Comparison of ENCODE assay signal across 12 mouse cellular contexts in the genomic region with DNA sequence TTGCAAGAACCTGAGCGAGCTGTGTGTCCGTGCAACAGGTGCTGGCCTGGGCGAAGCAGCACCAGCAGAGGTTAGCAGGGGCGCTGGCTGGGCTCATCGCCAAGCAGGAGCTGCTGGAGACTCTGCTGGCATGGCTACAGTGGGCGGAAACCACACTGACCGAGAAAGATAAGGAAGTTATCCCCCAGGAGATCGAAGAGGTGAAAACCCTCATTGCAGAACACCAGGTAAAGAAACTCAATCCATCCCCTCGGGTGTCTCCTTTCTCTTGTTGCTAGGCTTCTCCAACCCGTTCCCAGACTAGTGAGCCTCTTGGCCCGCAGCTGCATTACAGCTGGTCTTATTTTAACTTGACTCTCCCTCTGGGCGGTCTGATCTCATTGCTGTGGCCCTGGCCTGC.
A peak's percentile ranks its signal among the peaks of the same experiment; 100 is the strongest.
DNase-seq lines count a peak whose midpoint lies in the region; ATAC-seq lines count a peak whose summit lies in the region.
"Had no signal": no experiment of that assay in that cellular context is flagged by ENCODE, and none has a peak within 500 bp of the region (broad histone marks: within the 10 kb centered on the region; RNA-seq: fewer than 3 reads in every experiment).

No protein-coding gene starts in this region.

- peaks cover 69% of the 10 kb centered on the region for H3K36me3 ChIP-seq in kidney, embryonic 16.5 days (ENCODE audit: insufficient read depth, low read length)
- peaks cover 50% of the 10 kb centered on the region for H3K36me3 ChIP-seq in heart, embryonic 16.5 days (ENCODE audit: control insufficient read depth, insufficient read depth)
- H3K36me3 ChIP-seq in midbrain, embryonic 10.5 days = peaks cover 93% of the 10 kb centered on the region

- no peak for ATAC-seq in kidney, embryonic 16.5 days (ENCODE audit: low FRiP score, low TSS enrichment)
- ATAC-seq in heart, embryonic 16.5 days (replicated peaks; ENCODE audit: extremely low read depth, insufficient read depth, low FRiP score) = peak; percentile 71
- ATAC-seq in megakaryocyte-erythroid progenitor cell, adult 5-6 weeks (replicated peaks; ENCODE audit: low FRiP score, low TSS enrichment, poor library complexity, severe bottlenecking) = peak; percentile 71
- no peak for ATAC-seq in erythroblast, adult 5-6 weeks (replicated peaks; ENCODE audit: low FRiP score, poor library complexity, severe bottlenecking)
- no peak for ATAC-seq in CD4-positive, CD25-positive, alpha-beta regulatory T cell, adult 4 months
- ATAC-seq: forebrain, embryonic 14.5 days; intestine, embryonic 15.5 days had no signal

- 0 out of 2 replicates have a peak, but pooled peaks cover 3% of the 10 kb centered on the region for H3K9me3 ChIP-seq in kidney, embryonic 16.5 days (ENCODE audit: low read length)
- 0 out of 2 replicates have a peak, but pooled peaks cover 4% of the 10 kb centered on the region for H3K9me3 ChIP-seq in heart, embryonic 16.5 days (replicated peaks; ENCODE audit: control insufficient read depth, low read length)
- H3K9me3 ChIP-seq in midbrain, embryonic 10.5 days (replicated peaks) = peaks cover 4% of the 10 kb centered on the region
- H3K9me3 ChIP-seq: intestine, embryonic 15.5 days had no signal

- no peak overlapping the region for H3K4me3 ChIP-seq in kidney, embryonic 16.5 days (ENCODE audit: low read length)
- H3K4me3 ChIP-seq in heart, embryonic 16.5 days (ENCODE audit: low read length) = no peak overlapping the region
- H3K4me3 ChIP-seq in midbrain, embryonic 10.5 days = no peak overlapping the region
- H3K4me3 ChIP-seq: intestine, embryonic 15.5 days; megakaryocyte, embryonic 14.5 days had no signal

- no peaks in the 10 kb centered on the region for H3K4me1 ChIP-seq in kidney, embryonic 16.5 days (ENCODE audit: insufficient read depth, low read length)
- H3K4me1 ChIP-seq in heart, embryonic 16.5 days (ENCODE audit: control insufficient read depth, insufficient read depth, low read length) = peaks cover 14% of the 10 kb centered on the region
- no peaks in the 10 kb centered on the region for H3K4me1 ChIP-seq in midbrain, embryonic 10.5 days
- H3K4me1 ChIP-seq: megakaryocyte, embryonic 14.5 days had no signal

- DNase-seq in kidney, postnatal 4 days = peak; percentile 27 to 35
- peak; percentile 45 to 58 for DNase-seq in gastrocnemius, adult 8-10 months (ENCODE audit: low spot score in 2 of 2)
- DNase-seq in midbrain, embryonic 10.5 days (ENCODE audit: low spot score) = no peak
- DNase-seq: thymus, postnatal 14 days had no signal

- H3K27me3 ChIP-seq in kidney, embryonic 16.5 days (ENCODE audit: insufficient read depth, low read length) = no peaks in the 10 kb centered on the region
- no peaks in the 10 kb centered on the region for H3K27me3 ChIP-seq in heart, embryonic 16.5 days (ENCODE audit: control insufficient read depth, insufficient read depth, low read length)
- H3K27me3 ChIP-seq in midbrain, embryonic 10.5 days (ENCODE audit: low read depth, poor library complexity, severe bottlenecking) = no peaks in the 10 kb centered on the region
- H3K27me3 ChIP-seq: intestine, embryonic 15.5 days; megakaryocyte, embryonic 14.5 days had no signal

- no peak overlapping the region for H3K4me2 ChIP-seq in kidney, embryonic 16.5 days (replicated peaks; ENCODE audit: low read depth, low read length)
- H3K4me2 ChIP-seq in heart, embryonic 16.5 days (ENCODE audit: low read depth, low read length) = 0 out of 2 replicates have a peak overlapping the region, but pooled peaks have one; percentile 9
- H3K4me2 ChIP-seq: intestine, embryonic 15.5 days had no signal

- H3K9ac ChIP-seq in kidney, embryonic 16.5 days (replicated peaks; ENCODE audit: low read length) = no peak overlapping the region
- H3K9ac ChIP-seq in heart, embryonic 16.5 days (ENCODE audit: low read length) = no peak overlapping the region
- H3K9ac ChIP-seq: intestine, embryonic 15.5 days had no signal

- 88% methylated on average over 12 of the region's 12 CpGs for WGBS in kidney, embryonic 16.5 days
- 45% methylated on average over 12 of the region's 12 CpGs for WGBS in heart, embryonic 16.5 days
- 90% methylated on average over 12 of the region's 12 CpGs for WGBS in midbrain, embryonic 10.5 days

- H3K27ac ChIP-seq in kidney, embryonic 16.5 days (ENCODE audit: low read length) = no peak overlapping the region
- peak overlapping the region; percentile 82 for H3K27ac ChIP-seq in heart, embryonic 16.5 days (ENCODE audit: low read length)
- no peak overlapping the region for H3K27ac ChIP-seq in midbrain, embryonic 10.5 days (replicated peaks)
- H3K27ac ChIP-seq: intestine, embryonic 15.5 days had no signal

Comparison
In these comparisons a context has a peak if more than half of its experiments do, and no peak if none do; other contexts are left out.
1. ATAC-seq: peak in heart, embryonic 16.5 days (single experiment) and megakaryocyte-erythroid progenitor cell, adult 5-6 weeks (single experiment); none in kidney, embryonic 16.5 days (single experiment), erythroblast, adult 5-6 weeks (single experiment) and CD4-positive, CD25-positive, alpha-beta regulatory T cell, adult 4 months (single experiment).